Mouse (Mus musculus) stomach, embryonic 14.5 days (tissue): ENCODE data around the gene Msantd3. TPM values are rescaled to one million over a fixed set of nuclear protein-coding genes. Genes with fewer than 3 reads are reported as not detected.

Source experiments
- ATAC-seq: fragments of 200-750 bp; cut with Nextera tagmentation; 2 replicates; pipeline ENCODE4 v1.8.0; 2017; ENCODE audit warnings: low read depth, moderate TSS enrichment; ENCODE audit not compliant: insufficient number of reproducible peaks, insufficient read depth, low FRiP score
- H3K27ac ChIP-seq: fragments of 300-500 bp; sonication (generic); 2 replicates; pipeline ENCODE4 v1.5.1; 2014; ENCODE audit warnings: mild to moderate bottlenecking, low read length, moderate library complexity, mixed read lengths
- H3K27me3 ChIP-seq: fragments of 300-500 bp; sonication (generic); 2 replicates; pipeline ENCODE4 v1.6.1; 2014; ENCODE audit warnings: low read length, control low read depth, mixed read lengths; ENCODE audit not compliant: control insufficient read depth, insufficient read depth
- H3K36me3 ChIP-seq: fragments of 300-500 bp; sonication (generic); 2 replicates; pipeline ENCODE4 v1.6.1; 2014; ENCODE audit warnings: mild to moderate bottlenecking, control low read depth, low read length, moderate library complexity, mixed read lengths; ENCODE audit not compliant: control insufficient read depth, insufficient read depth
- H3K4me1 ChIP-seq: fragments of 300-500 bp; sonication (generic); 2 replicates; pipeline ENCODE4 v1.6.1; 2014; ENCODE audit warnings: low read length, control low read depth, mixed read lengths; ENCODE audit not compliant: control insufficient read depth, insufficient read depth
- H3K4me2 ChIP-seq: fragments of 300-500 bp; sonication (generic); replicated peaks from 2 replicates; pipeline ENCODE4 v1.6.1; 2014; ENCODE audit warnings: low read depth, low read length, control low read depth
- H3K4me3 ChIP-seq: fragments of 300-500 bp; sonication (generic); 2 replicates; pipeline ENCODE4 v1.5.1; 2014; ENCODE audit warnings: low read depth, low read length, control low read depth
- H3K9ac ChIP-seq: fragments of 300-500 bp; sonication (generic); replicated peaks from 2 replicates; pipeline ENCODE4 v1.6.1; 2014; ENCODE audit warnings: low read depth, mild to moderate bottlenecking, control low read depth, low read length, moderate library complexity, mixed read lengths
- H3K9me3 ChIP-seq: fragments of 300-500 bp; sonication (generic); 2 replicates; pipeline ENCODE4 v1.6.1; 2016; ENCODE audit warnings: low read depth, low read length, control low read depth; ENCODE audit not compliant: control insufficient read depth
- WGBS: fragments of 180-500 bp; shearing (Covaris S2); extraction: QIAGEN DNeasy Blood & Tissue Kit; methylation state at CpG from one replicate; pipeline ENCODE4 v1.1.7; 2014; 5-methylcytosine and 5-hydroxymethylcytosine counted together
- polyA plus RNA-seq: library from polyadenylated mRNA; unstranded; fragments of >200 nt; fragmentation: Nextera tagmentation; extraction: Ambion mirVana; gene quantifications from 2 replicates; pipeline ENCODE4 v1.2.1, GENCODE M21; 2014

Msantd3 gene
- polyA plus RNA-seq, 1 experiment from 2014 or later, result 24.8 TPM

DNA sequence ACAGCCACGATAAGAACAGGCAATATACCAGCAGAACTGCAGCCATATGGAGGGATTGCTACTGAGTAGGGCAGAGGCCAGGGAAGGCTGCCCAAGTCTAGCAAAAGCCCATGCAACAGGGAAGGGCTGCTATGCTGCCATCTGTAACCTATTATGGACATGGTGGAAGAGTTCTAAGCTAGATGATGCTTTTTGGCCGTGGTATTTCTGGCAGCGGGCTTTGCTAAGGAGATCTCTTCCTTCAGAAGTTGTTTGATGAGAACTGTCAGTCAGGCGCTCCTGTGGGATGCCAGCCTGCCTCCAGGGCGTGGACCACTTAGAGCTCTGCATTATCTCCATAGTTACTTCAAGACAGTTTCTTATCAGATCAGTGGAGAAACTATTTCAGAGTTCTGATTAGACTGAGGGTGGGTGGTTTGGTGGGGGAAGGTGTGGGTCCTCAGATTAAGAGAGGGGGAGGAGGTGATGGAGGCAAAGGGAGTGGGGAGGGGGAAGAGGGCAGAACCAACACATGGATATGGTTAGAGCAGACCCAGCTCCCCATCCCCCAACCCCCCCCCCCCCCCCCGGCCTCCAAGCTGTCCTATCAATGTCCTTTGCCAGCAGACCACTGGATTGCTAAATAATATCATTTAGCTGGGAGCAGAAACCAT is 8.8 kb downstream of the Msantd3 start:
- H3K27me3 ChIP-seq, result no peaks in the 10 kb centered on the region
- 0 out of 2 replicates have a peak, but pooled peaks cover 4% of the 10 kb centered on the region for H3K4me1 ChIP-seq
- no peak overlapping the region for H3K9ac ChIP-seq
- H3K36me3 ChIP-seq, result peaks cover 13% of the 10 kb centered on the region
- H3K4me2 ChIP-seq, result no peak overlapping the region
- ATAC-seq, result no peak
- no peak overlapping the region for H3K4me3 ChIP-seq
- H3K27ac ChIP-seq, result no peak overlapping the region
- H3K9me3 ChIP-seq, result no peaks in the 10 kb centered on the region
- 56% methylated on average over 6 of the region's 6 CpGs for WGBS

DNA sequence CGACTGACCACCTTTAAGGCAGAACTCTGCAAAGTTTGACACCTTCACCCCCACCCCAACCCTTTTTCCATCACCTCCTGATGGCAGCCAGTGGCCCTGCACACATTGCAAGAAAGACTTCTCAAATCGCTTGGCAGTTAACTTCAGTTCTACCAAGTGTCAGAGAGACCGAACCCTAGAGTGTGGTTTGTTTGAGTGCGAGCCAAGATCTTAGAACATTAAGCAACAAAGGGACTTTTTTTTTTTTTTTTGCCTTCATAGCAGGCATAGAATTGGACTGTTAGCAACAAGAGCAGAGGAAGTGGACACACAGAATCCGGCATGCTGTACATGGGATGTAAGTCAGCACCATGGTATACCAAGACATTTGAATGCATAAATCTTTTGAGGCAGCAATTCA is 9.9 kb downstream of the Msantd3 start:
- no peaks in the 10 kb centered on the region for H3K27me3 ChIP-seq
- H3K4me1 ChIP-seq, result 0 out of 2 replicates have a peak, but pooled peaks cover 4% of the 10 kb centered on the region
- H3K36me3 ChIP-seq, result peaks cover 18% of the 10 kb centered on the region
- no peak overlapping the region for H3K4me2 ChIP-seq
- WGBS, result 67% methylated on average over 5 of the region's 5 CpGs
- no peak overlapping the region for H3K9ac ChIP-seq
- ATAC-seq, result no peak
- H3K9me3 ChIP-seq, result no peaks in the 10 kb centered on the region
- H3K27ac ChIP-seq, result no peak overlapping the region
- H3K4me3 ChIP-seq, result no peak overlapping the region

DNA sequence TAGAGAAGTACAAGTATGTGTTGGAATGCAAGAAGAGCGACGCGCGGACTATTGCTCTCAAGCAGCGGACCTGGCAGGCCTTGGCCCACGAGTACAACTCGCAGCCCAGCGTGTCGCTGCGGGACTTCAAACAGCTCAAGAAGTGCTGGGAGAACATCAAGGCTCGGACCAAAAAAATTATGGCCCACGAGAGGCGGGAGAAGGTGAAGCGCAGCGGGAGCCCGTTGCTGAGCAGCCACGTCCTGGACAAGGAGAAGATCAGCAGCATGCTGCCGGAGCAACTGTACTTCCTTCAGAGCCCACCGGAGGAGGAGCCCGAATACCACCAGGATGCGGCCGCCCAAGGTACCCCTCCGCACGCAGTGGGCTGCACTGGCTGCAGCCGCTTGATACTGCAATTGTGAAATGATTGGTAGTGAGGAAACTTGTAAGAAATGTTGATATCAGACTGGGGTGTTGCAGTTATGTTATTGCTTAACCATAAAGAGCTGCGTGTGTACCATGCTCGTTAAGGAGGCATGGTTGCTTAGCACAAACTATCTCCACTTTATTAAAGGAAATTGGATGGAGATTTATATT is 12.8 kb downstream of the Msantd3 start:
- Histone ChIP-seq H3K4me3 (no peak overlapping the region), H3K27ac (no peak overlapping the region), H3K9me3 (no peaks in the 10 kb centered on the region), H3K27me3 (no peaks in the 10 kb centered on the region), H3K36me3 (peaks cover 18% of the 10 kb centered on the region), H3K4me2 (no peak overlapping the region), H3K9ac (no peak overlapping the region), H3K4me1 (no peaks in the 10 kb centered on the region)
- WGBS, result 96% methylated on average over 27 of the region's 27 CpGs
- ATAC-seq, result no peak

GRCm38 (mm10) chr4:48554132-48554531 is 14.4 kb downstream of the Msantd3 start:
- H3K36me3 ChIP-seq, result peaks cover 18% of the 10 kb centered on the region
- no peaks in the 10 kb centered on the region for H3K9me3 ChIP-seq
- H3K27me3 ChIP-seq, result no peaks in the 10 kb centered on the region
- H3K4me1 ChIP-seq, result no peaks in the 10 kb centered on the region
- no peak overlapping the region for H3K4me2 ChIP-seq
- H3K27ac ChIP-seq, result no peak overlapping the region
- WGBS, result 90% methylated on average over 7 of the region's 7 CpGs
- H3K9ac ChIP-seq, result no peak overlapping the region
- ATAC-seq, result no peak
- no peak overlapping the region for H3K4me3 ChIP-seq

GRCm38 (mm10) chr4:48555729-48556128 is 16.0 kb downstream of the Msantd3 start:
- peaks cover 19% of the 10 kb centered on the region for H3K36me3 ChIP-seq
- H3K9ac ChIP-seq, result no peak overlapping the region
- no peaks in the 10 kb centered on the region for H3K4me1 ChIP-seq
- H3K9me3 ChIP-seq, result no peaks in the 10 kb centered on the region
- no peaks in the 10 kb centered on the region for H3K27me3 ChIP-seq
- no peak overlapping the region for H3K4me3 ChIP-seq
- H3K4me2 ChIP-seq, result no peak overlapping the region
- 21% methylated on average over 3 of the region's 3 CpGs for WGBS
- no peak overlapping the region for H3K27ac ChIP-seq
- ATAC-seq, result no peak

DNA sequence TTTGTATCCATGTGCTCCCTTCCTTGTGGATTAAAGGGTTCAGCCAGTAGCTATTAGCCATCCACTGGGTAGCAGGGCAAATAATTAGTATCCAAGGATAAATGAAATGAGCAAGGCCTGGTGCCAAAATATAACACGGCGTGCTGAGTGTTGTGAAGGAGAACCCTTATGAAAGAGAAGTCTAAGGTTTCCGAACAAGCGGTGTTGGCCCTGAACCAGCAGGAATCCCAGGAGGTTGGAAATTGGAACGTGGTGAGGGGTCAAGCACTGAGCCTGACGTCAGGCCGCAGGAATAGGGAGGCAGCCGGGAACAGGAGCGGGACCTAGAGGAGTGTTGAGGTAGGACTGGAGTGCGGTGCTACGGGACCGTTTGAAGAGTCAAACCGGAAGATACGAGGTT is 19.9 kb downstream of the Msantd3 start:
- Histone ChIP-seq H3K9me3 (no peaks in the 10 kb centered on the region), H3K27ac (no peak overlapping the region), H3K4me2 (no peak overlapping the region), H3K27me3 (no peaks in the 10 kb centered on the region), H3K4me1 (no peaks in the 10 kb centered on the region), H3K4me3 (no peak overlapping the region), H3K36me3 (peaks cover 21% of the 10 kb centered on the region), H3K9ac (no peak overlapping the region)
- WGBS, result 91% methylated on average over 14 of the region's 14 CpGs
- no peak for ATAC-seq

DNA sequence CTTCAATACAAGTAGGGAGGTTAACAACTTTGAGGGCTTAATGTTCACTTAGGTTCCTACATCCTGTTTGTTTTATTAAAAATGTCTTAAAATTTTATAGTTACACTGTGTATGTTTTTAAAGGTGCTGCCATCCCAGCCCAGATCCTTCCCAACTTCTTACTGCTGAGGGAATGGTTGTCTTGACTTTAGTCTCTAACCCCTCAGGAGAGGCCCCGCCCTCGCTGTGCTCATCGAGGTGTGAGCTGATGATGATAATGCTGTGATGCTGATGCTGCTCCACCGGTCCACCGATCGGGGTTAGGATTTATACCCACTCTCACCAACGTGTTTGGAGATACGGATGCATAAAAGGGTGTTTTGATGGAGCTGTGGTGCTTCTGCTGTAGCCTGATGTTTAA is 22.1 kb downstream of the Msantd3 start:
- H3K27ac ChIP-seq, result no peak overlapping the region
- no peak overlapping the region for H3K4me3 ChIP-seq
- no peak overlapping the region for H3K9ac ChIP-seq
- H3K27me3 ChIP-seq, result no peaks in the 10 kb centered on the region
- H3K36me3 ChIP-seq, result peaks cover 21% of the 10 kb centered on the region
- no peak overlapping the region for H3K4me2 ChIP-seq
- no peaks in the 10 kb centered on the region for H3K9me3 ChIP-seq
- H3K4me1 ChIP-seq, result no peaks in the 10 kb centered on the region
- 92% methylated on average over 8 of the region's 8 CpGs for WGBS
- ATAC-seq, result no peak

DNA sequence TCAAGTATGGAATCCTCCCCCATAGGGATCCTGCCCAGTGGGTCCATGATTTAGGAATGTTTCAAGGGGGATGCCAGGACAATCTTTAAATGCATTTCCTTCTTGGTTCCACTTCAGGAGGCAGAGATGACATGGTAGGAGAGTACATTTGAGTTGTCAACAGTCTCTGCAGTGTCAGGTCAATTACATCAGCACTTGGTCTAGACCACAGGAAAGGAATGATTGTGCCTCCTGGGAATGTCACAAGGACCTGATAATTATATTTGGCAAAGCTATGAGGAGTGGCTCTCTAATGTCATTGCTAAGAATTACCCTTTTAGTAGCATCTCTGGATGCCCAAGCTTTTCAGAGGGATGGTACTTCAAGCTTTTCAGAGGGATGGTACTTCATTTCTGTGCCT is 25.2 kb downstream of the Msantd3 start:
- Histone ChIP-seq H3K27me3 (no peaks in the 10 kb centered on the region), H3K9ac (no peak overlapping the region), H3K9me3 (no peaks in the 10 kb centered on the region), H3K4me3 (no peak overlapping the region), H3K36me3 (peaks cover 21% of the 10 kb centered on the region), H3K4me2 (no peak overlapping the region), H3K4me1 (no peaks in the 10 kb centered on the region), H3K27ac (no peak overlapping the region)
- no peak for ATAC-seq

GRCm38 (mm10) chr4:48576361-48576760 is 36.6 kb downstream of the Msantd3 start:
- Histone ChIP-seq H3K4me2 (no peak overlapping the region), H3K27ac (no peak overlapping the region), H3K4me3 (no peak overlapping the region), H3K9me3 (no peaks in the 10 kb centered on the region), H3K36me3 (no peaks in the 10 kb centered on the region), H3K27me3 (no peaks in the 10 kb centered on the region), H3K9ac (no peak overlapping the region), H3K4me1 (no peaks in the 10 kb centered on the region)
- WGBS, result 84% methylated on average over 7 of the region's 7 CpGs
- no peak for ATAC-seq
